Mouse (Mus musculus): ENCODE results near the gene Alk.

The Alk gene

GRCm38 (mm10) chr17:72144946-72145598, 459.4 kb downstream of the Alk start:
- DNase-seq (ENCODE audit: low read depth, low spot score): no peak

- DNase-seq (ENCODE audit: low read depth, low spot score): no peak
These were observed 460.0 kb downstream of the Alk start for GRCm38 (mm10) chr17:72144461-72144860.

DNA sequence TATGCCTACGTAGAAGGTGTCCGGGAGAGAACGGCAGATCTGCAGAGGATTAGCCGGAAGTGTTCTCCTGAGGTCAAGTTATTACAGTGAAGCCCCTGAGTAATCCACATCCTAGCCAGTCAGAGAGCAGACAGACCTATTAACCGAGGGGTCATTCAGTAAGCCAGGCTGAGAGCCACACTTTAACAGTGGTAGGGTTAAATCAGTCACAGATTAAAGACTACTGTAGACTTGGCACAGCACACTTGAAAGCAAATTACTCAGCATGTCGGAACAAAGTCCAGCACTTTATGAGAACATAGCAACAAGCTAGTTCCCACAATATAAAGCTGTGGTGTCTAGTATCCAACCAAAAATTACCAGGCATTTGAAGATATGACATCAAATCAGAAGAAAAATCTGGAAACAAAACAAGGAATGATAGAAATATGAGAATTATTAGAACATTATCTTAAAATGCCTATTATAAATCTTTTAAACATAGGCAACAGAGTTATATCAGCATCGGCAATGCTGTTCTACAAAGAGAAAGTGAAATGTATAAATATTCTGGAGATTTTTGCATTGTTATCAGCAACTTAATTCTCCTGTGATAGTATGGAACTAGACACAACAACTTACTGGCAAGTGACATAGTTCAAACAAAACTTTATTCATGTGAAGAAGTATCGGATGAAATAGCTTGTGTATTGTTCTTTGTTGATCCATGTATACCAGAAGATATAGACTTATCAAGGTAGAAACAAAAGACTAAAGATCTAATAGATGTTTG, 472.1 kb downstream of the Alk start:
- DNase-seq (ENCODE audit: low read depth, low spot score): no peak

DNA sequence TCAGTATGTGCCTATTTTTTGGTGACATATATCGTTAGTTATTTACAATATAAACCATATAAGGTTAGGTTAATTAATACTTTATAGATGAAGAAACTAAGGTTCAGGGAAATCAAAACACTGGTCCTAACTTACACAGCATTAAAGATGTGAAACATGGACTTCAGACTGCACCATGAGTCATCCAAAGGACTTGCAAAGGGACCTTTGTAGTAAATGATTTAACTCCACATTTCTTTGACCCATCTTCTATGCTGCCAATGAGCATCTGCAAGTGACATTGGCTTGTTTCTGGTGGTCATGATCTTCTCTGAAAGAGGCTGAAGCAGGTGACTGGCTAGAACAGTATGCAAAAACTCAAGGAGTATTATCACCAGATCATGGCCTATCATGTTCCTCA, 482.8 kb downstream of the Alk start:
- no peak for DNase-seq (ENCODE audit: low read depth, low spot score)

DNA sequence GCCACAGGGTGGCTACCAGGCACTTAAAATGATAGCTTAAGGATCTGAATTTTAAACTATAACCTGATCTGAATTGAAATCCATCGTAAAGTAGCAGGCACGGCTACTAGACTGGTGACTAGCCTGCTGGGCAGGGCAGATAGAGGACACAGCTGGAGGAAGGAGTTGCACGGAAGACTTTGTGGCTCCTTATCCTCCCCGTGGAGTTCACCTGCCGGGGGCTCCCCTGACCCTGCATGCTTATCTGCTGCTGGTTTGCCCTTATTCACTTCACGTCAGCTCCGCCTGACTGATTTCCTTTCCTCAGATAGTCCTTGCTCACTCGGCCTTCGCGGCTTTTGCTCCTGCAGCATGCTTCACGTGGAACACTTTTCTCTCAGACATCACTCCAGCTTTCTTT, 484.1 kb downstream of the Alk start:
- DNase-seq (ENCODE audit: low read depth, low spot score): no peak

- no peak for DNase-seq (ENCODE audit: low read depth, low spot score)
These were observed 486.1 kb downstream of the Alk start for GRCm38 (mm10) chr17:72118376-72118775.

DNA sequence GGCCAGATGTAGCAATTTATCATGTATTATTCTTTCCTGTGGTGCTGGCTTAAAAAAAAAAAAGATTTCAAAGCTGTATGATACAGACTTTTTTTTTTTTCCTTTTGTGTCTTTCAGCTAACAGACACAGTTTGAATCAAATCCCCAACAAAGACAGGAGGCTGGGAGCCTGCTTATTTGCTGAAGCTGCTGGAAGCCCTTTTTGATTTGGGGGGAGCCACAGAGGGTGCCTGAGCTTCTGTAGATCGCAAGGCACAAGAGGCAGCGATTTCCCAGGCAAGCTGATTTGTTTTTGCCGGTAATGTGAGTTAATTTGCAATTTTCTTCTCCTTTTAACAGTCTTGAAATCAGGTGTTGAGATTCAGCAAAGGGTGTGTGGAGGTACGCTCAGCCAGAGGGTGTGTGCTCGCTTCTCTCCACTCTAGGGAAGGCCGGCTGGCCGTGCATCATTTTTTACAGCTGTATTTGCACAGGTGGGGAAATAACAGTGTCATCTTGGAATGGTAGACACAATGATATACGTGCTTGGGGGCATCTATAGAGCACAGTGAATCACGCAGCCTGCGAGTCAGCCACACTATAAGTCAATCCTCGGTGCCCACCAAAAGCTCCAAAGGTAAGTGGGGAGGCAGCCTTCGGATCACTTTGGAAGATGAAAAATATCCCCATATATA, 489.0 kb downstream of the Alk start:
- no peak for DNase-seq (ENCODE audit: low read depth, low spot score)

DNA sequence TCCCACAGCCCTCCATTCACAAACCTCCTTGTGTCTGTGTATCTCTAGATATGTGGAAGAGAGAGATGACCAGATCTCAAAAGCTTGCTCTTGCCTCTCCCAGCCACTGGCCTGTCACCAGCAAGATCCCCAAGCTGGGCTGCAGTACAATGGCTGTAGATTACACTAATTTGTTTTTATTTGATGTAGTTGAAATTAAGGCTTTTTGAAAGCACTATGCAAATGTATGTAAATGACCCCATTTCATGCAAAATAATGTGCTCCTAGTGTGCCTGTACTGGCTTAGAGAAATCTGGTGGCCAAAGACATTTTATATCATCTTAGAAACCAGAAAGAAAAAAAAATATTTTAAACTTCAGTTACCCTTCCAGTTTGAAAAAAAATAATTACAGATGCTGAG, 492.4 kb downstream of the Alk start:
- DNase-seq (ENCODE audit: low read depth, low spot score): no peak

DNA sequence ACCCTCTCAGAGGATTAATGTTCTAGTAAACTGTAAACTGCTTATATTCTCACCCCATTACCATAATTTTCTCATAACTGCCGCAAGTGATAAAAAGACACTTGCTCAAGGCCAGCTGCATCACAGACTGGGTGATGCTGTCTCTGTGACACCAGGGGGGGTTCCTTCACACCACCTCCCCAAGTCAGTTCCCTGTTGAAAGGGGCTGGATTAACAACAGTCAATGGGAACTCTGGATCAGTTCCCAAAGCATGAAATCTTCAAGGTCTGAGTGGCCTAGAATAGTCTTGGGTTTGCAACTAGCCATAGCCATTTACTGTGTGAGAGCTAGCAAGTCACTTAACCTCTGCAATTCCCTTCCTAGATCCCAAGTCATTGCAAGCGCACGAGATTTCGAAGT, 492.9 kb downstream of the Alk start:
- no peak for DNase-seq (ENCODE audit: low read depth, low spot score)

GRCm38 (mm10) chr17:72087261-72087703, 517.1 kb downstream of the Alk start:
- DNase-seq (ENCODE audit: low read depth, low spot score): no peak

- no peak for DNase-seq (ENCODE audit: low read depth, low spot score)
These were observed 523.0 kb downstream of the Alk start for GRCm38 (mm10) chr17:72081396-72081795.

DNA sequence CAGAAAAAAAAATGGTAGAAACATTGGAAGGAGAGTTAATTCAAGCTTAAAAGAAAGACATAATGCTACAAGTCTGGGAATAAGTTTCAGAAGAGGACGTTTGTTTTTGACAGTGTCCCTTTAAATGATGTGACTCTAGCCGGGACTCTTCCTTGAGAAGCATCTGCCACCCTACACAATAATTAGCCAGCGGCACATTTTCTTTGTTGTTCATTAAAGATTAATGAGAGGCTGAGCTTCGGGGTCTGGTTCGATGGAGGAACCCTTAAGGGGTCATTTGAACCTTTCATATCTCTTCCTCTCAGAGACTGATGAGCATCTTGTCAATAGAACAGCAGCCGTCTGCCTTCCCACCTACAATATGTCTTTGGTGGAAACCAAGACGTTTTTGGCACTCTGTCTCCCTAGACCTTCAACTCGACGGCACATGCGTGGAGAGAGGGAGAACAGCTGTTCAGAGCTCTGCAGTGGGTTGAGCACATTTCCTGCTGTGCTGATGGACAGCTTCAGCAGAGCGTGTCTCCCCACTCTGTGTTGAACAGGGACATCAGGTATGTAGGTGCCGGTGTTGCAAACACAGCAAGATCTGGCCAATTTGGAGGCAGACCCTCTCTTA, 528.0 kb downstream of the Alk start:
- no peak for DNase-seq (ENCODE audit: low read depth, low spot score)

- no peak for DNase-seq (ENCODE audit: low read depth, low spot score)
These were observed 532.6 kb downstream of the Alk start for GRCm38 (mm10) chr17:72071871-72072270.

DNA sequence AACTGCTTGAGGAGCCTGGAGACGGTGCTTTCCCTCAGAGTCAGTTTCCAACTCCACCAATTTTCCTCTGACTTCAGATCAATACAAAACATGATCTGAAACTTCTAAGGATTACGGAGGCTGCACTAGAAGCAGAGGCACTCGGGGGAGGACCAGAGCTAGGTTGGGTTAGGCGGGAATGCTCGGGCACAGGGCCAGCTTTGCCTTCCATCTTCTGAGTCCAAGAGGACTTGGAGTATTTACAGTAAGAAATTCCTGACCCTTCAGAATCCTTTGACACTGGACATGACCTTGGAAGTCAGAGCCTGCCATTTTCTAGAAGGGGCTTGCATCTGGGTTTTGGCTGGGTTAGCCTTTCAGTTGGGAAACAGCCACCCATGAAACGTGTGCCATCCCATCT, 536.3 kb downstream of the Alk start:
- DNase-seq (ENCODE audit: low read depth, low spot score): no peak

DNA sequence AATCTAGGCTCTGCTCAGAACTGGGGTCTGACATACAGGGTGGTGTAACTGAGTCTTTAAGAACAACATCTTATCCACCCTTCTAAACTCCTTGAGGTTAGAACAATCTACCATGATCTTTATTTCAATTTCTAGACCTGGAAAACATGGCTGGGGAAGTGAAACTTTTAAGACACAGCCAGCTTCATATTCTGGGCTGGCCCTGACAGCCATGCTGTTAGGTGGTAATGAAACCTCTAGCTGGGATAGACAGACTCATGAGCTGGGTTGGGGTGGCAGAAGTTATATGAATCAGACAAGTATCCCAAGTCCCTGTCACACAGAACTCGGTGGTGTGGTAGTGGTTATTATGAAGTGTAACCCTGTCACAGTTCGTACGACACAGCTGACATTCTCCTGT, 541.4 kb downstream of the Alk start:
- no peak for DNase-seq (ENCODE audit: low read depth, low spot score)

GRCm38 (mm10) chr17:72059312-72059711, 545.1 kb downstream of the Alk start:
- DNase-seq (ENCODE audit: low read depth, low spot score): no peak

- DNase-seq (ENCODE audit: low read depth, low spot score): no peak
These were observed 558.8 kb downstream of the Alk start for GRCm38 (mm10) chr17:72045671-72046070.

DNA sequence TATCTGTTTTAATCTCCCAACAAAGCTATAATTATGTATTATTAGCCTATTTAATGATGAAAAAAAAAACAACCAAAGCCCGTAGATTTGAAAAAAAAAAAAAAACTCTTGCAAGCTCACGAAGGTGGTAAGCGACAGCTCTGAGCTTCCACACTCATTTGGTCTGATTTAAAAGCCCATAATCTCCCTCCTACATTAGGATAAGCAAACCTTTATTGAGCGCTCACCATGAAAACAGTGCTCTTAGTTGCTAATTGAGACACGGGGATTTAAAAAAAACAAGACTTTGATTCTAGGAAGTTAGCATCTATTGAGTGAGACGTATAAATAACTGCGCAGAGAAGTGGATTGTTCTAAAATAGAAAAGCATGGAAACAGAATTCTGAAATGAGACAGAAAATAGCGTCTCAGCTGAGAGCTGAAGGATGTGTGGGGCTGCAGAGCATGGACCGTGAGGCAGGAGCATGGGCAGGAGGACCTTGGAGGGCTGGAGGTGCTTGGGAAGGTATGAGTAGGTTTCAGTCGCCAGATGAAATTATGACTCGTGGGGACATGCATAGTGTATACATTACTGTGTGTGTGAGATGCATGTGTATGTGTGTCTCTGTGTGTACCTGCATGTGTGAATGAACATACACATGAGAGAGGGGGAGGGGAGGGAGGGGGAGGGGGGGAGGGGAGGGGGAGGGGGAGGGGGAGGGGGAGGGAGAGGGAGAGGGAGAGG, 560.6 kb downstream of the Alk start:
- DNase-seq (ENCODE audit: low read depth, low spot score): no peak

GRCm38 (mm10) chr17:72043001-72043666, 561.3 kb downstream of the Alk start:
- DNase-seq (ENCODE audit: low read depth, low spot score): peak; percentile 58

- no peak for DNase-seq (ENCODE audit: low read depth, low spot score)
These were observed 565.1 kb downstream of the Alk start for GRCm38 (mm10) chr17:72039176-72039948.
